Mouse (Mus musculus): Measurements from ENCODE around the gene Slc39a7. TPM values are rescaled to one million over a fixed set of nuclear protein-coding genes. Genes with fewer than 3 reads are reported as not detected.
"Not testable (repeated sequence)": the region's sequence is repeated elsewhere in the genome, so short reads cannot be mapped to it uniquely, and the experiment has no call there.

Gene Slc39a7
- polyA plus RNA-seq, 1 experiment = 102 TPM

- peak in 1 of 2 experiments; percentile 52 for DNase-seq (ENCODE audit: extremely low spot score in 1 of 2, low spot score in 1 of 2)
Measured at GRCm38 (mm10) chr17:34003426-34003825, 28.1 kb downstream of the Slc39a7 start.

- DNase-seq (ENCODE audit: extremely low spot score in 1 of 2, low spot score in 1 of 2) = not testable (repeated sequence)
Measured at GRCm38 (mm10) chr17:34000796-34001195, 30.7 kb downstream of the Slc39a7 start.

- DNase-seq (ENCODE audit: extremely low spot score in 1 of 2, low spot score in 1 of 2) = peak; percentile 56 to 73
Measured at GRCm38 (mm10) chr17:34000150-34000537, 31.3 kb downstream of the Slc39a7 start, which contains the start of gene H2-K1. Gene H2-K1 (minus strand): TSS chr17:34000347.

GRCm38 (mm10) chr17:33999341-34000149 is 31.9 kb downstream of the Slc39a7 start:
- no peak for DNase-seq (ENCODE audit: extremely low spot score in 1 of 2, low spot score in 1 of 2)

GRCm38 (mm10) chr17:33998697-33999096 is 32.8 kb downstream of the Slc39a7 start:
- not testable (repeated sequence) for DNase-seq (ENCODE audit: extremely low spot score in 1 of 2, low spot score in 1 of 2)

GRCm38 (mm10) chr17:33997025-33997424 is 34.5 kb downstream of the Slc39a7 start:
- DNase-seq (ENCODE audit: extremely low spot score in 1 of 2, low spot score in 1 of 2) = not testable (repeated sequence)

GRCm38 (mm10) chr17:33995651-33996050 is 35.8 kb downstream of the Slc39a7 start:
- no peak for DNase-seq (ENCODE audit: extremely low spot score in 1 of 2, low spot score in 1 of 2)

- DNase-seq (ENCODE audit: extremely low spot score in 1 of 2, low spot score in 1 of 2) = no peak
Measured at GRCm38 (mm10) chr17:33994959-33995358, 36.5 kb downstream of the Slc39a7 start.

- peak in 1 of 2 experiments; percentile 73 for DNase-seq (ENCODE audit: extremely low spot score in 1 of 2, low spot score in 1 of 2)
Measured at GRCm38 (mm10) chr17:33991788-33992664, 39.5 kb downstream of the Slc39a7 start.

GRCm38 (mm10) chr17:33982136-33982535 is 49.3 kb downstream of the Slc39a7 start:
- peak in 1 of 2 experiments; percentile 68 for DNase-seq (ENCODE audit: extremely low spot score in 1 of 2, low spot score in 1 of 2)

GRCm38 (mm10) chr17:33981192-33981909 is 50.1 kb downstream of the Slc39a7 start:
- peak; percentile 91 for DNase-seq (ENCODE audit: extremely low spot score in 1 of 2, low spot score in 1 of 2)

GRCm38 (mm10) chr17:33980181-33981035 is 51.1 kb downstream of the Slc39a7 start:
- no peak for DNase-seq (ENCODE audit: extremely low spot score in 1 of 2, low spot score in 1 of 2)

GRCm38 (mm10) chr17:33979512-33980050 is 51.9 kb downstream of the Slc39a7 start:
- DNase-seq (ENCODE audit: extremely low spot score in 1 of 2, low spot score in 1 of 2) = no peak

GRCm38 (mm10) chr17:33978631-33979031 is 52.9 kb downstream of the Slc39a7 start:
- DNase-seq (ENCODE audit: extremely low spot score in 1 of 2, low spot score in 1 of 2) = no peak

Other genes starting within 250 kb of the Slc39a7 start
- gene Angptl4, start 249.9 kb downstream of the Slc39a7 start, polyA plus RNA-seq (2012; rRNA removed) = 4.2 and 4.4 TPM in 2 replicates
- gene Kank3, start 221.2 kb downstream of the Slc39a7 start, polyA plus RNA-seq (2012; rRNA removed) = 171 and 180 TPM in 2 replicates
- gene Rps28, start 207.1 kb downstream of the Slc39a7 start, polyA plus RNA-seq (2012; rRNA removed) = 683 and 811 TPM in 2 replicates
- 316 and 318 TPM in 2 replicates for gene Ndufa7, start 207.1 kb downstream of the Slc39a7 start, polyA plus RNA-seq (2012; rRNA removed)
- 30.1 and 31.8 TPM in 2 replicates for gene Cd320, start 188.6 kb downstream of the Slc39a7 start, polyA plus RNA-seq (2012; rRNA removed)
- gene Gm7029, start 157.8 kb downstream of the Slc39a7 start, polyA plus RNA-seq (2012; rRNA removed) = not detected in 2 replicates
- gene Kifc1, start 141.0 kb downstream of the Slc39a7 start, polyA plus RNA-seq (2012; rRNA removed) = 2.5 and 2.6 TPM in 2 replicates
- gene Platr17, start 126.5 kb downstream of the Slc39a7 start, polyA plus RNA-seq (2012; rRNA removed) = 1.3 and 1.5 TPM in 2 replicates
- gene Daxx, start 122.3 kb downstream of the Slc39a7 start, polyA plus RNA-seq (2012; rRNA removed) = 26.4 and 27.2 TPM in 2 replicates
- gene Tapbp, start 115.8 kb downstream of the Slc39a7 start, polyA plus RNA-seq (2012; rRNA removed) = 25.4 and 28.5 TPM in 2 replicates
- 29.9 and 33.4 TPM in 2 replicates for gene Zbtb22, start 115.8 kb downstream of the Slc39a7 start, polyA plus RNA-seq (2012; rRNA removed)
- 154 and 161 TPM in 2 replicates for gene Rgl2, start 102.1 kb downstream of the Slc39a7 start, polyA plus RNA-seq (2012; rRNA removed)
- 101 and 130 TPM in 2 replicates for gene Pfdn6, start 91.3 kb downstream of the Slc39a7 start, polyA plus RNA-seq (2012; rRNA removed)
- gene Wdr46, start 91.0 kb downstream of the Slc39a7 start, polyA plus RNA-seq (2012; rRNA removed) = 13.3 and 13.7 TPM in 2 replicates
- gene B3galt4, start 80.2 kb downstream of the Slc39a7 start, polyA plus RNA-seq (2012; rRNA removed) = 6.9 and 7.5 TPM in 2 replicates
- 69.5 and 70.5 TPM in 2 replicates for gene Vps52, start 75.9 kb downstream of the Slc39a7 start, polyA plus RNA-seq (2012; rRNA removed)
- 488 and 518 TPM in 2 replicates for gene Rps18, start 75.7 kb downstream of the Slc39a7 start, polyA plus RNA-seq (2012; rRNA removed)
- gene H2-K1, start 31.3 kb downstream of the Slc39a7 start, polyA plus RNA-seq (2012; rRNA removed) = 75.5 and 94.5 TPM in 2 replicates
- 80.9 and 89.6 TPM in 2 replicates for gene Ring1, start 7.0 kb downstream of the Slc39a7 start, polyA plus RNA-seq (2012; rRNA removed)
- 84.6 and 87.2 TPM in 2 replicates for gene H2-Ke6, start 3.6 kb downstream of the Slc39a7 start, polyA plus RNA-seq (2012; rRNA removed)
- gene Rxrb, start 130 bp upstream of the Slc39a7 start, polyA plus RNA-seq (2012; rRNA removed) = 69.5 and 79.4 TPM in 2 replicates
- gene Col11a2, start 7.8 kb upstream of the Slc39a7 start, polyA plus RNA-seq (2012; rRNA removed) = 10.0 and 10.7 TPM in 2 replicates
- gene H2-Oa, start 60.7 kb upstream of the Slc39a7 start, polyA plus RNA-seq (2012; rRNA removed) = 1.1 and 1.2 TPM in 2 replicates
- gene H2-DMa, start 87.9 kb upstream of the Slc39a7 start, polyA plus RNA-seq (2012; rRNA removed) = 26.3 and 26.8 TPM in 2 replicates
- 167 and 194 TPM in 2 replicates for gene Brd2, start 91.0 kb upstream of the Slc39a7 start, polyA plus RNA-seq (2012; rRNA removed)
- 0.99 and 1.1 TPM in 2 replicates for gene H2-DMb2, start 111.6 kb upstream of the Slc39a7 start, polyA plus RNA-seq (2012; rRNA removed)
- gene H2-DMb1, start 121.4 kb upstream of the Slc39a7 start, polyA plus RNA-seq (2012; rRNA removed) = 3.1 and 3.5 TPM in 2 replicates
- gene Tap1, start 155.9 kb upstream of the Slc39a7 start, polyA plus RNA-seq (2012; rRNA removed) = 4.0 and 4.1 TPM in 2 replicates
- gene Psmb9, start 156.1 kb upstream of the Slc39a7 start, polyA plus RNA-seq (2012; rRNA removed) = 4.5 and 4.7 TPM in 2 replicates
- 10.1 and 12.1 TPM in 2 replicates for gene Psmb8, start 166.0 kb upstream of the Slc39a7 start, polyA plus RNA-seq (2012; rRNA removed)
- gene Tap2, start 171.8 kb upstream of the Slc39a7 start, polyA plus RNA-seq (2012; rRNA removed) = 9.1 and 10.1 TPM in 2 replicates
- 0.78 and 1.1 TPM in 2 replicates for gene H2-Ob, start 207.2 kb upstream of the Slc39a7 start, polyA plus RNA-seq (2012; rRNA removed)
- gene H2-Ab1, start 226.0 kb upstream of the Slc39a7 start, polyA plus RNA-seq (2012; rRNA removed) = 4.7 and 5.2 TPM in 2 replicates

All from frontal cortex, adult 2 months (tissue).